Mouse (Mus musculus): ENCODE measurements around the gene Rcan1. TPM values are rescaled to one million over a fixed set of nuclear protein-coding genes. Genes with fewer than 3 reads are reported as not detected.

The Rcan1 gene
- polyA plus RNA-seq, 1 experiment from 2014 or later, result 14.3 TPM

GRCm38 (mm10) chr16:92357023-92357422 is 113.6 kb downstream of the Rcan1 start:
- Histone ChIP-seq H3K36me3 (no peaks in the 10 kb centered on the region), H3K27ac (no peak overlapping the region), H3K4me1 (peaks cover 19% of the 10 kb centered on the region), H3K4me3 (no peak overlapping the region), H3K9me3 (replicated peaks) (no peaks in the 10 kb centered on the region), H3K27me3 (replicated peaks) (peaks cover 48% of the 10 kb centered on the region), H3K4me2 (no peak overlapping the region), H3K9ac (no peak overlapping the region)
- WGBS (ENCODE audit: insufficient replicate concordance), result 64% methylated on average over 9 of the region's 9 CpGs
- ATAC-seq, result no peak

DNA sequence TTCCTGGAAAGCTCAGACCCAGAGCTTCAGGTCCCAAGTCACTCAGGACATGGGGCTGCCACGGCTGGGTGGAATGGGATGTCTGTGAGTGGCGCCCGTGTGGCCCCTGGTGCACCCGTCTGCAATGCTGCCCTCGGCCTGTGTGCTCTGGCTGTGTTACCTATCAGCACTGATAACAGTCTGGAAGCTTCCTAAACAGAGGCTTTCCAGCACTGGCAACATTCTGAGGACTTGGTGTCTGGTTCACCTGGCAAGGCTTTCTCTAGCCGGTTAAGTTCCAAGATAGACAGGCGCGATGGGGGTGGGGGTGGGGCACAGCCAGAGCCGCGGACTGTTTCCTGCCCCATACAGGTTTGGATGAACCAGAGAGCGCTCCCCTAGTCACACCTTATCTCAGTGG is 114.7 kb downstream of the Rcan1 start:
- H3K36me3 ChIP-seq, result no peaks in the 10 kb centered on the region
- H3K4me2 ChIP-seq, result no peak overlapping the region
- 37% methylated on average over 11 of the region's 11 CpGs for WGBS (ENCODE audit: insufficient replicate concordance)
- H3K4me3 ChIP-seq, result no peak overlapping the region
- H3K27me3 ChIP-seq (replicated peaks), result peaks cover 39% of the 10 kb centered on the region
- no peak for ATAC-seq
- H3K9me3 ChIP-seq (replicated peaks), result no peaks in the 10 kb centered on the region
- no peak overlapping the region for H3K9ac ChIP-seq
- peaks cover 19% of the 10 kb centered on the region for H3K4me1 ChIP-seq
- H3K27ac ChIP-seq, result no peak overlapping the region

DNA sequence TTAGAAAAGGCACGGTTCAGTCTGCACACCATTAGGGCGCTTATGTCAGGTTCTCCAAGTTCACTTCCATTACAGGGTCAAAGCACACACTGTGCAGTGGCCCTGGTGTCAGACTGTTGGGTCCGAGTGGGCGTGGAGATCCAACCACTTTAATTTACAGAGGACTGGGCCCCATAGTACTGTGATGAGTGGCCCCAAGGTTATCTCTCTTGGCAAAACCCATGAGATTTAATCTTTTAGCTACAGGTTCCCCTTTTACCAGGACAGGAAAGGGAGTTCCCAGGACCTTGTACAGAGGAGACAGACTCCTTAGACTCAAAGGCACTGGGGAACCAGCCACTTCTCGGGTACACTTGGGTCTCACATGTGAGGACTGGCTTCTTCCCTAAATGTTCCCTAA is 115.3 kb downstream of the Rcan1 start:
- Histone ChIP-seq H3K36me3 (no peaks in the 10 kb centered on the region), H3K9me3 (replicated peaks) (no peaks in the 10 kb centered on the region), H3K4me3 (no peak overlapping the region), H3K27me3 (replicated peaks) (peaks cover 32% of the 10 kb centered on the region), H3K9ac (no peak overlapping the region), H3K27ac (no peak overlapping the region), H3K4me1 (peaks cover 19% of the 10 kb centered on the region), H3K4me2 (no peak overlapping the region)
- no peak for ATAC-seq
- WGBS (ENCODE audit: insufficient replicate concordance), result 39% methylated on average over 5 of the region's 5 CpGs

- Histone ChIP-seq H3K9me3 (replicated peaks) (no peaks in the 10 kb centered on the region), H3K4me2 (no peak overlapping the region), H3K27ac (no peak overlapping the region), H3K9ac (no peak overlapping the region), H3K36me3 (no peaks in the 10 kb centered on the region), H3K4me1 (peaks cover 16% of the 10 kb centered on the region), H3K27me3 (replicated peaks) (peaks cover 26% of the 10 kb centered on the region), H3K4me3 (no peak overlapping the region)
- 65% methylated on average over 2 of the region's 2 CpGs for WGBS (ENCODE audit: insufficient replicate concordance)
- no peak for ATAC-seq
Observed at GRCm38 (mm10) chr16:92353897-92354296, 116.8 kb downstream of the Rcan1 start.

GRCm38 (mm10) chr16:92353295-92353694 is 117.4 kb downstream of the Rcan1 start:
- ATAC-seq, result no peak
- no peak overlapping the region for H3K4me2 ChIP-seq
- H3K4me1 ChIP-seq, result peaks cover 12% of the 10 kb centered on the region
- H3K27ac ChIP-seq, result no peak overlapping the region
- no peaks in the 10 kb centered on the region for H3K9me3 ChIP-seq (replicated peaks)
- no peak overlapping the region for H3K9ac ChIP-seq
- peaks cover 20% of the 10 kb centered on the region for H3K27me3 ChIP-seq (replicated peaks)
- no peak overlapping the region for H3K4me3 ChIP-seq
- WGBS (ENCODE audit: insufficient replicate concordance), result 74% methylated on average over 12 of the region's 12 CpGs
- H3K36me3 ChIP-seq, result no peaks in the 10 kb centered on the region

- no peak overlapping the region for H3K9ac ChIP-seq
- H3K27ac ChIP-seq, result no peak overlapping the region
- no peaks in the 10 kb centered on the region; the same call in 1 of the 2 replicates for H3K27me3 ChIP-seq (replicated peaks)
- H3K4me1 ChIP-seq, result peaks cover 31% of the 10 kb centered on the region
- H3K36me3 ChIP-seq, result no peaks in the 10 kb centered on the region
- H3K9me3 ChIP-seq (replicated peaks), result no peaks in the 10 kb centered on the region
- H3K4me3 ChIP-seq, result no peak overlapping the region
- 74% methylated on average over 12 of the region's 12 CpGs for WGBS (ENCODE audit: insufficient replicate concordance)
- ATAC-seq, result no peak
- H3K4me2 ChIP-seq, result no peak overlapping the region
Observed at GRCm38 (mm10) chr16:92348941-92349340, 121.7 kb downstream of the Rcan1 start.

DNA sequence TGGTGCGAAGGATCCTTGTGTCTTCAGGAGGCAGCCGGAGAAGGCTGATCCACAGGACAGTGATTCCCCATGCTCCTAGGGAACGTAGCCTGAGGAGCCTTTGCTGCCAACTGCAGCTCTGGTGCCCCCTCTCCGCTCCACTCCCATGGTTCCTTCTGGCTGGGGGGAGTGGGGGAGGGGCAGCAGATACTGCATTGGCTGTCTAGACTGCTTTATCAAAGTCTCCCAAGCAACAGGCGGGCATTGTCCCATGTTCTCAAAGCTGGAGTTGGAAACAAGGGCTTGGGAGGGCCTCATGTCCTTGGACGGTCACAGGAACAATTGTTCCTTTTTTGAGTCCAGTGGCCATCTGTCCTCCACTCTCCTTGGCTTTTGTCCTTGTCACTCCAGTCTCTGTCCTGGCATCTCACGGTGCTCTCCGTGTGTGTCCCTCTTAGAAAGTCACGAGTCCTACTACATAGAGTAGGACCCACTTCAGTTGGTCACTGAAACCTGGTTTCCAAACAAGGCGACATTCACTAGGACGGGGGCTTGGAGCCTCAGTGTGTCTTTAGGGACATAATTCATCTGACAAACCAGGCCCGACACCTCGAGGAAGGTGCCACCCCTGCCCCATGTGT is 124.3 kb downstream of the Rcan1 start:
- peak overlapping the region; percentile 51; the same call in 1 of the 2 replicates for H3K27ac ChIP-seq
- H3K27me3 ChIP-seq (replicated peaks), result no peaks in the 10 kb centered on the region
- 67% methylated on average over 13 of the region's 13 CpGs for WGBS (ENCODE audit: insufficient replicate concordance)
- H3K9me3 ChIP-seq (replicated peaks), result no peaks in the 10 kb centered on the region
- no peak overlapping the region for H3K4me3 ChIP-seq
- 0 out of 2 replicates have a peak, but pooled peaks have one; percentile 21 for ATAC-seq
- H3K4me1 ChIP-seq, result peaks cover 41% of the 10 kb centered on the region
- H3K9ac ChIP-seq, result no peak overlapping the region
- no peak overlapping the region for H3K4me2 ChIP-seq
- no peaks in the 10 kb centered on the region for H3K36me3 ChIP-seq

DNA sequence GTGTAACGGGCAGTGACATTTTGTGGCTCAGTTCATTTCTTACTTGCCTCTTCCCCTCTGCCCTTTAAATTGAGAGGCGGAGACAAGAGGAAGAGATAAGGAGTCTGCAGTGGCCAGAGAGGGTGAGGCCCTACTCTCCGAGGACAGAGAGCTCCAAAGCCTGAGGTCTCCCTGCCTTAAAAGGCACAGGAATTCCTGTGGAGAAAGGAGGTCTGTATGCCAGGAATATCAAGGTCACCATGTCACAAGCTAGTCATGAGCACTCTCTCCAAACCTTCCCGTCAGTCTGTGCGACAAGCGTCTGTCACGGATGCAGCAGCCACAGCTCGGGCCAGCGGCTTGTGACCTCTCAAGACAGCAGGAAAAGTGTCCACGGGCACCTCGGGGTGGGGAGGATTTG is 125.5 kb downstream of the Rcan1 start:
- ATAC-seq, result peak; percentile 50; the same call in 1 of the 2 replicates
- 13% methylated on average over 11 of the region's 11 CpGs for WGBS (ENCODE audit: insufficient replicate concordance)
- Histone ChIP-seq H3K27me3 (replicated peaks) (no peaks in the 10 kb centered on the region), H3K9me3 (replicated peaks) (no peaks in the 10 kb centered on the region), H3K27ac (peak overlapping the region; percentile 62; the same call in 1 of the 2 replicates), H3K9ac (peak overlapping the region; percentile 48; the same call in 1 of the 2 replicates), H3K4me2 (peak overlapping the region; percentile 58), H3K36me3 (no peaks in the 10 kb centered on the region), H3K4me3 (peak overlapping the region; percentile 9; the same call in 1 of the 2 replicates), H3K4me1 (peaks cover 54% of the 10 kb centered on the region)

Other genes with a start within 250 kb of the Rcan1 start
- gene Kcne2, start 178.5 kb downstream of the Rcan1 start, polyA plus RNA-seq (2016; fragmentation: Nextera tagmentation; extraction: Ambion mirVana), result 0.13 TPM in 1 of 2 replicates, not detected in the other
- gene Smim11, start 169.6 kb downstream of the Rcan1 start, polyA plus RNA-seq (2016; fragmentation: Nextera tagmentation; extraction: Ambion mirVana), result 76.4 and 76.8 TPM in 2 replicates
- not detected in 2 replicates for gene Fam243, start 149.4 kb downstream of the Rcan1 start, polyA plus RNA-seq (2016; fragmentation: Nextera tagmentation; extraction: Ambion mirVana)
- 0.41 TPM in 1 of 2 replicates, not detected in the other for gene Kcne1, start 111.4 kb downstream of the Rcan1 start, polyA plus RNA-seq (2016; fragmentation: Nextera tagmentation; extraction: Ambion mirVana)
- 1.3 and 1.7 TPM in 2 replicates for gene Clic6, start 14.9 kb upstream of the Rcan1 start, polyA plus RNA-seq (2016; fragmentation: Nextera tagmentation; extraction: Ambion mirVana)